Mouse (Mus musculus) heart, embryonic 14.5 days (tissue): ENCODE data around the gene Cryzl1. TPM values are rescaled to one million over a fixed set of nuclear protein-coding genes. Genes with fewer than 3 reads are reported as not detected.

Source experiments
- ATAC-seq: fragments of 200-750 bp; cut with Nextera tagmentation; 2 replicates; pipeline ENCODE4 v1.8.0; 2017; ENCODE audit warnings: low read depth, moderate TSS enrichment; ENCODE audit not compliant: insufficient number of reproducible peaks, insufficient read depth, low FRiP score
- H3K27ac ChIP-seq, 2 experiments: fragments of 200-500 bp in 1 of 2; fragments of 300-500 bp in 1 of 2; sonication (generic) in 1 of 2; replicated peaks in 1 of 2; 2 replicates each; pipeline ENCODE4 v1.5.1; 2012 to 2014; ENCODE audit warnings: low read depth in 2 of 2, low read length in 2 of 2, control low read depth in 1 of 2, mild to moderate bottlenecking in 1 of 2, mixed read lengths in 1 of 2; ENCODE audit not compliant: control insufficient read depth in 1 of 2, insufficient read depth in 1 of 2
- H3K27me3 ChIP-seq: fragments of 300-500 bp; sonication (generic); 2 replicates; pipeline ENCODE4 v1.6.1; 2014; ENCODE audit warnings: mild to moderate bottlenecking, low read length, control low read depth; ENCODE audit not compliant: control insufficient read depth, insufficient read depth
- H3K36me3 ChIP-seq: fragments of 300-500 bp; sonication (generic); 2 replicates; pipeline ENCODE4 v1.6.1; 2014; ENCODE audit warnings: mild to moderate bottlenecking, control low read depth, low read length, mixed read lengths; ENCODE audit not compliant: control insufficient read depth, insufficient read depth
- H3K4me1 ChIP-seq, 2 experiments: fragments of 200-500 bp in 1 of 2; fragments of 300-500 bp in 1 of 2; sonication (generic) in 1 of 2; 2 replicates each; pipeline ENCODE4 v1.6.1; 2012 to 2014; ENCODE audit warnings: low read length in 2 of 2, control low read depth in 1 of 2, mixed read lengths in 1 of 2; ENCODE audit not compliant: control insufficient read depth in 2 of 2, insufficient read depth in 2 of 2
- H3K4me2 ChIP-seq: fragments of 300-500 bp; sonication (generic); 2 replicates; pipeline ENCODE4 v1.6.1; 2014; ENCODE audit warnings: mild to moderate bottlenecking, low read length
- H3K4me3 ChIP-seq, 2 experiments: fragments of 200-500 bp in 1 of 2; fragments of 300-500 bp in 1 of 2; sonication (generic) in 1 of 2; 2 replicates each; pipeline ENCODE4 v1.5.1; 2012 to 2014; ENCODE audit warnings: low read length in 2 of 2, mild to moderate bottlenecking in 2 of 2, control low read depth in 1 of 2, low read depth in 1 of 2, moderate library complexity in 1 of 2; ENCODE audit not compliant: control insufficient read depth in 1 of 2, insufficient read depth in 1 of 2
- H3K9ac ChIP-seq: fragments of 300-500 bp; sonication (generic); 2 replicates; pipeline ENCODE4 v1.6.1; 2014; ENCODE audit warnings: mild to moderate bottlenecking, low read length
- H3K9me3 ChIP-seq: fragments of 300-500 bp; sonication (generic); 2 replicates; pipeline ENCODE4 v1.6.1; 2016; ENCODE audit warnings: low read length, control low read depth; ENCODE audit not compliant: control insufficient read depth
- WGBS: fragments of 180-500 bp; shearing (Covaris S2); extraction: QIAGEN DNeasy Blood & Tissue Kit; methylation state at CpG from one replicate; pipeline ENCODE4 v1.1.7; 2014; 5-methylcytosine and 5-hydroxymethylcytosine counted together
- polyA plus RNA-seq: library from polyadenylated mRNA; unstranded; fragments of >200 nt; fragmentation: Nextera tagmentation; extraction: Ambion mirVana; gene quantifications from 2 replicates; pipeline ENCODE4 v1.2.1, GENCODE M21; 2014

The Cryzl1 gene
- polyA plus RNA-seq, 1 experiment from 2014 or later: 60.3 TPM

DNA sequence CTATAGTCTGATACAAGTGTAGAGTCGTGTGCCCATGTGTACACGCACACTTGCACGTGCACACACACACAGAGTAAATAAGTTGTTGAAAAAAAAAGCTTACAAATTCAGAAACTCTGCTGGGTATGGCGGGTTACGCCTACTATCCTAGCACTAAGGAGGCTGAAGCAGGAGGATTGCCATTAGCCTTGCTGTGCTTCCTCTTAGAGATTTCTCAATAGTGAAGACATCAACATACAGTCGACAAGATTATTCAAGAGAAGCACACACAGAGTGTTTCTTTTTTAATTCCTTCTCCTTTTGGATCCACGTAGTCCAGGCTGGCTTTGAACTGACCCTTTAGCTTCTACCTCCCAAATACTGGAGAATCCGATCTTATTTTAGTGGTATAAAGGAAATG lies 88.6 kb downstream of the Cryzl1 start:
- peaks cover 77% of the 10 kb centered on the region for H3K36me3 ChIP-seq
- H3K4me2 ChIP-seq: no peak overlapping the region
- 93% methylated on average over 8 of the region's 8 CpGs for WGBS
- H3K9ac ChIP-seq: no peak overlapping the region
- H3K27ac ChIP-seq: no peak overlapping the region
- ATAC-seq: no peak
- no peaks in the 10 kb centered on the region; a peak in 1 of 4 replicates for H3K4me1 ChIP-seq
- H3K27me3 ChIP-seq: no peaks in the 10 kb centered on the region
- H3K4me3 ChIP-seq: no peak overlapping the region
- no peaks in the 10 kb centered on the region for H3K9me3 ChIP-seq

DNA sequence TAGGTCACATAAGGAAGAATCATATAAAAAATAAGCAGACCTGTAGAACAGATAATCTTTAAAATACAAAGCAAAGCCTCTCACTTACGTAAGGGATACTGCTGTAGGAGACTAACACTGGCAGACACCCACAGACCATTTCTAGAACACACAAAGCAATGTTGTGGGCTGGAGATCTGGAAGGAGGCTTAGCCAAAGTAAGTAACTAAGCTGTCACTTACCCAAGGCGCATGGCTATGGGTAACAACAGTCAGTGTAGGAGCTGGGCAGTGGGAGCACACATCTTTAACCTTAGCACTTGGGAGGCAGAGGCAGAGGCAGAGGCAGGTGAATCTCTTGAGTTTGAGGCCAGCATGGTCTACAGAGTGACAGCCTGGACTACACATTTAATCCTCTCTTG lies 89.1 kb downstream of the Cryzl1 start:
- no peak overlapping the region for H3K4me3 ChIP-seq
- H3K9ac ChIP-seq: no peak overlapping the region
- H3K9me3 ChIP-seq: no peaks in the 10 kb centered on the region
- H3K27me3 ChIP-seq: no peaks in the 10 kb centered on the region
- H3K4me2 ChIP-seq: no peak overlapping the region
- H3K4me1 ChIP-seq: no peaks in the 10 kb centered on the region; a peak in 1 of 4 replicates
- H3K36me3 ChIP-seq: peaks cover 82% of the 10 kb centered on the region
- H3K27ac ChIP-seq: no peak overlapping the region
- WGBS: 91% methylated on average over 2 of the region's 2 CpGs
- no peak for ATAC-seq

Other genes with a start within 250 kb of the Cryzl1 start
- 39.9 and 45.1 TPM in 2 replicates for gene Ifnar1, start 243.7 kb downstream of the Cryzl1 start, polyA plus RNA-seq
- 140 and 146 TPM in 2 replicates for gene Ifngr2, start 181.9 kb downstream of the Cryzl1 start, polyA plus RNA-seq
- gene Tmem50b, start 131.2 kb downstream of the Cryzl1 start, polyA plus RNA-seq: 60.5 and 67.5 TPM in 2 replicates
- 5.8 and 6.5 TPM in 2 replicates for gene Dnajc28, start 109.9 kb downstream of the Cryzl1 start, polyA plus RNA-seq
- gene Gart, start 82.0 kb downstream of the Cryzl1 start, polyA plus RNA-seq: 56.2 and 62.8 TPM in 2 replicates
- gene Son, start 81.5 kb downstream of the Cryzl1 start, polyA plus RNA-seq: 102 and 108 TPM in 2 replicates
- 12.3 and 15.2 TPM in 2 replicates for gene Donson, start 40.2 kb downstream of the Cryzl1 start, polyA plus RNA-seq
- gene Itsn1, start 306 bp upstream of the Cryzl1 start, polyA plus RNA-seq: 20.7 and 21.2 TPM in 2 replicates